Mouse (Mus musculus) lung, postnatal 10 days (tissue): ENCODE measurements around the gene Olfr715b.
"Not testable (repeated sequence)": the region's sequence is repeated elsewhere in the genome, so short reads cannot be mapped to it uniquely, and the experiment has no call there.

Experiments
- DNase-seq: peaks from one replicate; pipeline ENCODE4 v3.0.0; 2021

The Olfr715b gene

DNA sequence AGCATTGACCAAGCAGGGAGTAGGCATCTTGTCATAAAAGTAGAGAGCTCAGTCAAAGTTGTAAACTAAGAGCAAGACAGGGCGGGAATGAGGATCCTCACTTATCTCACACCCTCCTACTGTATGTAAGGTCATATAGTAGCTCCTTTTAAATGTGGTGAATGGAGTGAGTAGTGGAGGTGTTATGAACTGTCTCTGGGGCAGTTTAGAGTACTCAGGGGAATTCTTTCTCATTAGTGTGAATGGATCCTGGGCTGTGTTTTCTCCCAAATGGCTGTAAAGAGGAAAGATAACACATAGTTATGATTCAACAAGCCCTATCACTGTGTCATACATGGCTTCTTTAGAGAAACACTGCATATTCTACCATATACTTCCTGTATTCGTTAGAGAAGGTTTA is at the start of gene Olfr715b:
Gene Olfr715b (minus strand): TSS at position 101 of the 400 bp plus-strand sequence.
- not testable (repeated sequence) for DNase-seq

- DNase-seq: not testable (repeated sequence)
These were observed 27.9 kb upstream of the Olfr715b start, which contains the start of gene Olfr716 for GRCm38 (mm10) chr7:107138027-107138426. Gene Olfr716 (plus strand): TSS chr7:107138327.

DNA sequence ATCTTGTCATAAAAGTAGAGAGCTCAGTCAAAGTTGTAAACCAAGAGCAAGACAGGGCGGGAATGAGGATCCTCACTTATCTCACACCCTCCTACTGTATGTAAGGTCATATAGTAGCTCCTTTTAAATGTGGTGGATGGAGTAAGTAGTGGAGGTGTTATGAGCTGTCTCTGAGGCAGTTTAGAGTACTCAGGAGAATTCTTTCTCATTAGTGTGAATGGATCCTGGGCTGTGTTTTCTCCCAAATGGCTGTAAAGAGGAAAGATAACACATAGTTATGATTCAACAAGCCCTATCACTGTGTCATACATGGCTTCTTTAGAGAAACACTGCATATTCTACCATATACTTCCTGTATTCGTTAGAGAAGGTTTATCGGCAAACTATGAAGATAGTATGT is 20.8 kb upstream of the Olfr715b start, which contains the start of gene Olfr715:
Gene Olfr715 (minus strand): TSS at position 101 of the 400 bp plus-strand sequence.
- not testable (repeated sequence) for DNase-seq

- DNase-seq: no peak
These were observed 17.2 kb downstream of the Olfr715b start, which contains the start of gene Olfr17 for GRCm38 (mm10) chr7:107092920-107093319. Gene Olfr17 (plus strand): TSS chr7:107093220.

GRCm38 (mm10) chr7:107070681-107071080 is 39.5 kb downstream of the Olfr715b start, which contains the start of gene Olfr714:
Gene Olfr714 (plus strand): TSS chr7:107070981.
- no peak for DNase-seq
